Comparison of ENCODE assay signal across 11 mouse cellular contexts in genomic region chr11:45027076-45027475, GRCm38 (mm10).
A peak's percentile ranks its signal among the peaks of the same experiment; 100 is the strongest.
DNase-seq lines count a peak whose midpoint lies in the region; ATAC-seq and TF ChIP-seq lines count a peak whose summit lies in the region.
"Had no signal": no experiment of that assay in that cellular context is flagged by ENCODE, and none has a peak within 500 bp of the region (broad histone marks: within the 10 kb centered on the region; RNA-seq: fewer than 3 reads in every experiment).

No protein-coding gene starts in this region.

- no peaks in the 10 kb centered on the region for H3K27me3 ChIP-seq in heart, embryonic 11.5 days (ENCODE audit: control insufficient read depth, insufficient read depth, low read length)
- no peaks in the 10 kb centered on the region for H3K27me3 ChIP-seq in stomach, embryonic 14.5 days (ENCODE audit: control insufficient read depth, insufficient read depth, low read length)
- H3K27me3 ChIP-seq in stomach, postnatal 0 days (ENCODE audit: control insufficient read depth, insufficient read depth, low read length) = no peaks in the 10 kb centered on the region
- H3K27me3 ChIP-seq in liver, postnatal 0 days (ENCODE audit: insufficient read depth, low read length) = no peaks in the 10 kb centered on the region
- no peaks in the 10 kb centered on the region for H3K27me3 ChIP-seq in thymus, adult 2 months (ENCODE audit: control insufficient read depth, insufficient read depth, low read length)

- TF ChIP-seq POLR2A in thymus, adult 2 months (IDR thresholded peaks at IDR 0.05; ENCODE audit: control insufficient read depth, extremely low read depth, insufficient read depth, low read length, poor library complexity) = no peak

- H3K36me3 ChIP-seq in heart, embryonic 11.5 days (ENCODE audit: control insufficient read depth, insufficient read depth, low read length) = no peaks in the 10 kb centered on the region
- no peaks in the 10 kb centered on the region for H3K36me3 ChIP-seq in stomach, embryonic 14.5 days (ENCODE audit: control insufficient read depth, insufficient read depth, low read length)
- H3K36me3 ChIP-seq in stomach, postnatal 0 days (ENCODE audit: control insufficient read depth, insufficient read depth, low read length) = no peaks in the 10 kb centered on the region
- H3K36me3 ChIP-seq in liver, postnatal 0 days (replicated peaks; ENCODE audit: insufficient read depth, low read length) = no peaks in the 10 kb centered on the region
- H3K36me3 ChIP-seq in thymus, adult 2 months (ENCODE audit: control insufficient read depth, insufficient read depth, low read length) = no peaks in the 10 kb centered on the region

- peak overlapping the region; percentile 36; the same call in 1 of the 2 replicates for H3K9ac ChIP-seq in heart, embryonic 11.5 days (ENCODE audit: low read depth, low read length)
- H3K9ac ChIP-seq in stomach, embryonic 14.5 days (replicated peaks; ENCODE audit: low read depth, low read length) = no peak overlapping the region
- H3K9ac ChIP-seq in stomach, postnatal 0 days (ENCODE audit: low read length) = no peak overlapping the region
- no peak overlapping the region for H3K9ac ChIP-seq in liver, postnatal 0 days (replicated peaks)

- H3K27ac ChIP-seq in heart, embryonic 11.5 days (ENCODE audit: low read depth, low read length) = no peak overlapping the region
- no peak overlapping the region for H3K27ac ChIP-seq in stomach, embryonic 14.5 days (ENCODE audit: low read length)
- no peak overlapping the region for H3K27ac ChIP-seq in stomach, postnatal 0 days (replicated peaks)
- no peak overlapping the region for H3K27ac ChIP-seq in liver, postnatal 0 days (ENCODE audit: low read depth)
- no peak overlapping the region for H3K27ac ChIP-seq in thymus, adult 2 months (ENCODE audit: control insufficient read depth, insufficient read depth, low read length)

- H3K9me3 ChIP-seq in heart, embryonic 11.5 days (replicated peaks; ENCODE audit: control insufficient read depth, low read length) = no peaks in the 10 kb centered on the region
- no peaks in the 10 kb centered on the region for H3K9me3 ChIP-seq in stomach, embryonic 14.5 days (ENCODE audit: control insufficient read depth, low read depth, low read length)
- H3K9me3 ChIP-seq in stomach, postnatal 0 days (ENCODE audit: control insufficient read depth, low read length) = no peaks in the 10 kb centered on the region
- H3K9me3 ChIP-seq in liver, postnatal 0 days (ENCODE audit: low read length) = no peaks in the 10 kb centered on the region

- no peak for DNase-seq in heart, postnatal 10 days
- no peak for DNase-seq in stomach, postnatal 0 days (ENCODE audit: low spot score)
- DNase-seq in liver, postnatal 0 days = no peak
- no peak for DNase-seq in spleen, adult 12 weeks (ENCODE audit: low spot score)
- DNase-seq in thymus, adult 2 months = no peak
- DNase-seq in left cerebral cortex, adult 8-10 months (ENCODE audit: low spot score in 2 of 2) = no peak
- DNase-seq: adrenal gland, postnatal 10 days; cerebellum, adult 11 months; kidney, postnatal 25 days had no signal

- TF ChIP-seq EP300 in stomach, postnatal 0 days (optimal IDR thresholded peaks at IDR 0.05) = no peak
- TF ChIP-seq EP300 in liver, postnatal 0 days (IDR thresholded peaks at IDR 0.05; ENCODE audit: low read depth) = no peak

- intact Hi-C loops in heart, postnatal 10 days (cut with DNase I) = no loop called here

- TF ChIP-seq CTCF in stomach, postnatal 0 days (IDR thresholded peaks at IDR 0.05; ENCODE audit: low read depth) = no peak
- TF ChIP-seq CTCF in liver, postnatal 0 days (IDR thresholded peaks at IDR 0.05; ENCODE audit: low read depth) = no peak
- TF ChIP-seq CTCF in thymus, adult 2 months (IDR thresholded peaks at IDR 0.05; ENCODE audit: borderline replicate concordance, control insufficient read depth, extremely low read depth, insufficient read depth, low read length, poor library complexity) = no peak

- WGBS in heart, embryonic 11.5 days (ENCODE audit: insufficient replicate concordance) = 50% methylated on average over 7 of the region's 7 CpGs
- WGBS in stomach, embryonic 14.5 days = 49% methylated on average over 7 of the region's 7 CpGs
- WGBS in stomach, postnatal 0 days = 49% methylated on average over 7 of the region's 7 CpGs
- 52% methylated on average over 7 of the region's 7 CpGs for WGBS in liver, postnatal 0 days (ENCODE audit: insufficient replicate concordance)
- 50% methylated on average over 7 of the region's 7 CpGs for WGBS in thymus, adult 2 months

- H3K4me3 ChIP-seq in heart, embryonic 11.5 days (ENCODE audit: low read depth, low read length) = no peak overlapping the region
- H3K4me3 ChIP-seq in stomach, embryonic 14.5 days (ENCODE audit: low read depth, low read length) = no peak overlapping the region
- H3K4me3 ChIP-seq in stomach, postnatal 0 days (ENCODE audit: low read depth, low read length) = no peak overlapping the region
- H3K4me3 ChIP-seq in liver, postnatal 0 days (ENCODE audit: low read depth, low read length) = no peak overlapping the region
- H3K4me3 ChIP-seq in thymus, adult 2 months (ENCODE audit: control insufficient read depth, insufficient read depth, low read length) = no peak overlapping the region

- H3K4me1 ChIP-seq in heart, embryonic 11.5 days (ENCODE audit: control insufficient read depth, insufficient read depth, low read length) = no peaks in the 10 kb centered on the region
- 0 out of 2 replicates have a peak, but pooled peaks cover 5% of the 10 kb centered on the region for H3K4me1 ChIP-seq in stomach, embryonic 14.5 days (ENCODE audit: control insufficient read depth, insufficient read depth, low read length)
- H3K4me1 ChIP-seq in stomach, postnatal 0 days (replicated peaks; ENCODE audit: control insufficient read depth, insufficient read depth) = no peaks in the 10 kb centered on the region
- no peaks in the 10 kb centered on the region for H3K4me1 ChIP-seq in liver, postnatal 0 days (ENCODE audit: insufficient read depth)
- H3K4me1 ChIP-seq in thymus, adult 2 months (replicated peaks; ENCODE audit: control insufficient read depth, insufficient read depth, low read length) = no peaks in the 10 kb centered on the region

- H3K4me2 ChIP-seq in heart, embryonic 11.5 days = peak overlapping the region; percentile 23
- H3K4me2 ChIP-seq in stomach, embryonic 14.5 days (replicated peaks; ENCODE audit: low read depth, low read length) = peak overlapping the region; percentile 18; the same call in 1 of the 2 replicates
- no peak overlapping the region for H3K4me2 ChIP-seq in stomach, postnatal 0 days (replicated peaks; ENCODE audit: low read depth)
- peak overlapping the region; percentile 30; the same call in 1 of the 2 replicates for H3K4me2 ChIP-seq in liver, postnatal 0 days (ENCODE audit: low read depth, low read length)

- ATAC-seq in heart, embryonic 11.5 days (replicated peaks; ENCODE audit: insufficient number of reproducible peaks, low FRiP score, low TSS enrichment) = no peak
- ATAC-seq in stomach, embryonic 14.5 days (ENCODE audit: insufficient number of reproducible peaks, insufficient read depth, low FRiP score, low read depth) = no peak
- ATAC-seq in stomach, postnatal 0 days (ENCODE audit: low FRiP score, low TSS enrichment) = no peak
- no peak for ATAC-seq in liver, postnatal 0 days
